Mouse (Mus musculus) stomach, postnatal 0 days (tissue): ENCODE measurements around the gene Cobl.

Source experiments
- CTCF ChIP-seq: IDR thresholded peaks from 2 replicates; pipeline ENCODE4 v1.5.1; 2016; ENCODE audit warnings: antibody characterized with exemption, low read depth, mild to moderate bottlenecking, moderate library complexity
- EP300 ChIP-seq: optimal IDR thresholded peaks from 2 replicates; pipeline ENCODE3; 2016; ENCODE audit warnings: antibody characterized with exemption

- TF ChIP-seq CTCF (no peak), EP300 (no peak)
These were observed 159.9 kb downstream of the Cobl start for GRCm38 (mm10) chr11:12304879-12305278.
